Mouse (Mus musculus): ENCODE results near the gene Baz2b. TPM values are rescaled to one million over a fixed set of nuclear protein-coding genes. Genes with fewer than 3 reads are reported as not detected.
"Not testable (repeated sequence)": the region's sequence is repeated elsewhere in the genome, so short reads cannot be mapped to it uniquely, and the experiment has no call there.

Gene Baz2b
- total RNA-seq, 2 experiments from 2014 or later: 57.1 to 64.2 TPM

DNA sequence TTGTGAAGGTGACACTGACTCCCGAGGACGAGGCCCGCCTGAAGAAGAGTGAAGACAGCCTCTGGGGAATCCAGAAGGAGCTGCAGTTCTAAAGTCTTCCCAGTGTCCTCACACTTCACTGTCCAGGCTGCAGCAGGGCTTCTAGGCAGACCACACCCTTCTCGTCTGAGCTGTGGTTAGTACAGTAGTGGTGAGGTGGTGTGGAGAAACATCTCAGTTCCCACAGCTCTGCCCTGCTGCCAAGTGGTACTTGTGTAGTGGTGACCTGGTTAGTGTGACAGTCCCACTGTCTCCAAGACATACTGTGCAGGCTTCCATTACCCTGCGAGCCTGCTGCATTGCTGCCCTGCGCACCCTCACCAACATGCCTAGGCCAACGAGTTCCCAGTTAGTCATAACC lies 74.7 kb downstream of the Baz2b start:
- not testable (repeated sequence) for DNase-seq (ENCODE audit: low spot score in 2 of 2)

GRCm38 (mm10) chr2:60133072-60133471 lies 76.6 kb downstream of the Baz2b start:
- no peak for DNase-seq (ENCODE audit: low spot score in 2 of 2)

- no peak for DNase-seq (ENCODE audit: low spot score in 2 of 2)
Measured at GRCm38 (mm10) chr2:60132269-60133042, 77.2 kb downstream of the Baz2b start.

DNA sequence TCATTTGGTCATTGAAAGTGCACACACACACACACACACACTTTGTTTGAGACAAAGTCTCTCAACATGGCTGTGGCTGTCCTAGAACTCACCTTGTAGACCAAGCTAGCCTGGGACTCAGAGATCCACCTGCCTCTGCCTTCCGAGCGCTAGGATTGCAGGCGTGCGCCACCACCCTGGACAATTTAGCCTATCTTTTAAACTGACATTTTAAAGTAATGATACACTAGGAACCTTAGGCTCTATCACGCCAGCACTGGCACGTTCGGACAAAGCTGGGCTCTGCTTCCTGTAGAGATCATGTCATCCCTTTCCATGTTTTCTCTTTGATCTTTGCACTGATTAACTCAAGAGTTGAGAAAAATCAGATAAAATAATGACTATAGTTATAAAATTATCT lies 81.0 kb downstream of the Baz2b start:
- no peak for DNase-seq (ENCODE audit: low spot score in 2 of 2)

DNA sequence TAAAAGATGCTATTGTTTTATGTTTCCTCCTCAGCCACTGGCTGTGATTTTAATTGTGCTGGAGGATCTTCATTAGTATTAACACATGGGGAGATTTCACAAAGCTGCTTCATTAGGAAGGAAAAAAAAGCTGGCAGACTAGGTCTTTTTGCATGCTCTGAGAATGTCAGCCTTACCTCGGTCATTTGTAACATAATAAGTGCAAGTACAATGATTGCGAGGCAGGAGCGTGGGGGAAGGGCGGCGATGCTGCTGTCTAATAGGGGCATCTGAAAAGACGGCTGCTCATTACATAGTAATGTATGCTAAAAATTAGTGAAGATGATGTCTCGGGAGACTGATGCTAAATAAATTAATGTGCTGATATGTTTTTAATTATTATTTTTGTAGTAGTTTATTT lies 82.8 kb downstream of the Baz2b start:
- no peak for DNase-seq (ENCODE audit: low spot score in 2 of 2)

DNA sequence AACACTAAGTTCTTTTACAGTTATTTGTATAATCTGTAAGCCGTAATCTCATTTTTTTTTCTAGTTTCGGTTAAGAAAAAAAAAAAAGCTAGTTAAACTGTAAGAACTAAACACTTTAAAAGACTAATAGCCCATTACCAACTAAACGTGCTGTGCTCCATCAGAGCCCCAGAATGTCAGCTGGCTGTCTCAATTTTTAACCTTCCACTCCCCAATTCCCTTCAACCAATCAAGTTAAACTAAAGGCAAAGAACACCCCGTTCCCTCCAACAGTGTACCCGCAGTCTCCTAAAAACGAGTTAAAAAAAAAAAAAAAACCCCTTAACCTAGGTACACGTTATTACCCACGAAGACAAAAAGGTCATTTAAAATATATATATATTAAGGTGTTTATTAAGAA lies 83.3 kb downstream of the Baz2b start:
- DNase-seq (ENCODE audit: low spot score in 2 of 2): no peak

DNA sequence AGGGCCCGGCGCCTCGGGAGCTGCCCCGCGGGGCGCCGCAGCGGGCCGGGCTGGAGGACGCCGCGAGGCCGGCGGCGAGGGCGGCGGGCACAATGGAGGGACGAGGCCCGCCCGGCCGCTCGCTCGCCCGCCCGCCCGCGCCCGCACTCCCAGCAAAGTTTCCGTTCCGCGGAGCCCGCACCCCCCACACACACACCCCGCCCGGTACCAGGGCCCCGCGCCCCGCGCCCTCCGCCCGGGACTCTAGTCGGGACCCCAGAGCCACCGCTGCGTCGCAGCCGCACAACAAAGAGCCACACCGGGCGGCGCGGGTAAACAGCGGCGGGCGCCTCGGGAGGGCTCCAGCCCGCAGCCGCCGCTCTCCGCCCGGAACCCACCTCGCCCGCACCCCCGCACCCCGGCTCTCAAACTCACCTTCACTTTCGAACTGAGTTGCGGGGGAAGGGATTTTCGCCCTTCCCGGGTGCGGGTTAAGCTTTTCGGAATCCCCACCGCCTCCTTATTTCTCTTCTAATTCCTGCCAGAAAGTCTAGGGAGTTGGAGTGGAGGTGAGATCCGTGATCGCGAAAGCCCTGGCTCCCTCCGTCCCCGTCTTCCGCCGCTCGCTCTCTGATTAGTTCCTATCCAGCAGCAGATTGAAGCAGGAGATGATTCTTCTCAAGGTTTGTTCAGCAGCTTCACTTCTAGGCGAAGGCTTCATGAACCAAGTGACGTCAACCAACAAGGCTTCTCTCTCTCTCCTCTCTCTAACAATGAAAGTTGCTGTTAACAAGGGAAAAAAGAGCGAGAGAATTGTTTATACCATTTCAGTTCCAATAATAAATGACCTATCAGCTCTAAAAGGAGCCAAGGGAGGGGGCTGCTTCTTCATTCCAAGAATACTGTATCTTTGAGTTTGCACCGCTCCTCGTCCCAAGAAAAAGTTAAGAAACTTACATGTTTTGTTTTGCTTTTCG lies 84.3 kb downstream of the Baz2b start:
- DNase-seq (ENCODE audit: low spot score in 2 of 2): peak; percentile 51 to 64

DNA sequence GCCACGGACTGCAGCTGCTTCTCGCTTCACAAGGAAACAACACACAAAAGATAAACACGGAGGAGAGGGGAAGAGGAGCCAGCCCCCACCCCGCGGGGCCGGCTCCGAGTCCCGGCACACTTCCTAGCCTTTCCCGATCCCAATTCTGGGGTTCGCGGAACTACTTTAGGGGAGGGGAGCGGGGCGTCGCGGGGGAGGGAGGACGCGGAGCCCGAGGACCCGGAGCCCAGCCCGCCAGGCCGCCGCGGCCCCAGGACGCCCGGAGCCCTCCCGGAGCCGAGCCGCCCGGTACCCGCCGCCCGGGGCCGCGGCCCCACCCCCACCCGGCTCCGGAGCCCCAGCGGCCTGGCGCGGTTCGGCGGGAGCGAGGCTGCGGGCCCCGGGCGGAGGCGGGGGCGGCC lies 85.0 kb downstream of the Baz2b start:
- peak in 1 of 2 experiments; percentile 56 for DNase-seq (ENCODE audit: low spot score in 2 of 2)

DNA sequence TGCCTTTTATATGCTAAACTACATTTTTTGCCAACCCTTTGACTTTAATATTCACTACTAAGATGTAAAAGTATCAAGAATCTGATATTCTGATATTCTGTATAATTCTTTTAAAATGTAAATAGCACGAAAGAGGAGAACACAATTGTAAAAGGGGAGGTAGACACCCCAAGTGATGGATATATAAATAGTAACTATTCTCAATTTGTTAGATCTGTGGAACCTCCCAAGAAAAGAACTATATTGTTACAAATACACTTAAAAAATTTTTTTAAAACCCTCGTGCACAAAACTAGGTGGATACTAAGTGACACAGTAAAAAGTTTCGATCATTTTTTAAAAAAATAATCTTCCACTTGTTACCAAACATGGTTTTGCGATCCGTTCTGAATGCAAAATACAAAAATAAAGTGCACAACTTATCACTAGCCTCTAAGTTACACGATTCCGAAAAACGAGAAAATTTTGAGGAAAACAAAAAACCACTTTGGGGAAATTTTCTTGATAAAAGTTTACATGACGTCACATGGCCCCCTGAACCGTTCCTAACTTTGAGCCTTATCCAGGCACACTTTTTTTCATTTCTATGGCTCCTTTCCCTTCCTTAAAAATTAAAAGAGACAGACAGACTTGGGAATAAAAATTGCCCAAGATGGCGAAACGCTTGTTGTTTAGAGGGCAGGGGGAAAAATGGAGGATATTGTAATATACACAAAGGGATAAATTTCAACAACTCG lies 85.6 kb downstream of the Baz2b start:
- DNase-seq (ENCODE audit: low spot score in 2 of 2): no peak

DNA sequence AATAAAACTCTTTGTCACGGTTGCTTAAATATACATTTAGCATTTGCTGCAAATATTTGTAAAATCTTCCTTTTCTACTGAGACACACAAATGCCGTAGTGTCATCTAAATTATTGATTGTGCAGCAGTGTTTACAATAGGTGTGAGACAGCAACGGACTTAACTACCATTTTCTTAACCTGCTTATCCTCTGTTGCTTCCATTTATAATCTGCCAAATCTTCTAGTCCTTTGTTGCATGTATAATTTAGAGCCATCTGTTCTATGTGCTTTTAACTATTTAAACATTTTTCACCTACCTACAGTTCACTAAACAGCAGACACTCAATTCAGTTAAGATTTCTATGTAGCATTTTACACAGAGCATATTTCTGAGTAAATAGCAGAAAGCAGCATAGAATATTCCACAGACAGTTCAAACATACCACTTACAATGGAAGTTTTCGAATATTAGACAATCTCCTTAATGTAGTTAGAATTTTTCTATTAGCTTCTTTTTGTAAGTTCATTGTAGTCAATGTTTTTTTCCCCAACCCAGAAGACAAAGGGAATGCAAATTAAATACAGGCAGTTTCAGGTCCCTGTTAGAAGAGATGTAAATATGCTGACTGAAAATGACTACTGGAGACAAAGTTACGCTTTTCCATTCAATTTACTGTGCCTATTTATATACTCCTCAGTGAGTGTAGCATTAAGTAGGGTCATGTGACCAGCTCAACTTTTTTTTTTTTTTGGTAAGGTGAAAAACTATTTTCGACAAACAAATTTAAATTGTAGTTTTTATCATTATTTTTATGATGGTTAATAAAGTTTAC lies 86.4 kb downstream of the Baz2b start:
- DNase-seq (ENCODE audit: low spot score in 2 of 2): no peak

DNA sequence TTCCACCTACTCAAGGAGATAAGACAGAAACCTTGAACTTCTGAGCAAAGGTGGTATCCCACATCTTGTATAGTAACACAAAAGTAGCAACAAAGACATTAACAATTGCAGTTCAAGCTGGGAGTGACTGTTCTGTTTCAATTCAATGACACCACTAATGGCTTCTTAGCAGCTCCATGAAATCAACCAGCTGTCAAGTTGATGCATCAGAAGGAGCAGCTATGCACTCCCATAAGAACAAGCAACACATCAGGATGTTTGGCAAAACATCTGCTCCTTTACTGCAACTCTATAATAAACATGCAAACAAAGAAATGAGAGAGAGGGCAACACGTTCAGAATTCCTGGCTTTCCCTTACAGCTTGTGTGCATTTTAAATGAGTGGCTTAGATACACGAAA lies 87.5 kb downstream of the Baz2b start:
- no peak for DNase-seq (ENCODE audit: low spot score in 2 of 2)

- DNase-seq (ENCODE audit: low spot score in 2 of 2): no peak
Measured at GRCm38 (mm10) chr2:60120681-60121080, 89.0 kb downstream of the Baz2b start.

DNA sequence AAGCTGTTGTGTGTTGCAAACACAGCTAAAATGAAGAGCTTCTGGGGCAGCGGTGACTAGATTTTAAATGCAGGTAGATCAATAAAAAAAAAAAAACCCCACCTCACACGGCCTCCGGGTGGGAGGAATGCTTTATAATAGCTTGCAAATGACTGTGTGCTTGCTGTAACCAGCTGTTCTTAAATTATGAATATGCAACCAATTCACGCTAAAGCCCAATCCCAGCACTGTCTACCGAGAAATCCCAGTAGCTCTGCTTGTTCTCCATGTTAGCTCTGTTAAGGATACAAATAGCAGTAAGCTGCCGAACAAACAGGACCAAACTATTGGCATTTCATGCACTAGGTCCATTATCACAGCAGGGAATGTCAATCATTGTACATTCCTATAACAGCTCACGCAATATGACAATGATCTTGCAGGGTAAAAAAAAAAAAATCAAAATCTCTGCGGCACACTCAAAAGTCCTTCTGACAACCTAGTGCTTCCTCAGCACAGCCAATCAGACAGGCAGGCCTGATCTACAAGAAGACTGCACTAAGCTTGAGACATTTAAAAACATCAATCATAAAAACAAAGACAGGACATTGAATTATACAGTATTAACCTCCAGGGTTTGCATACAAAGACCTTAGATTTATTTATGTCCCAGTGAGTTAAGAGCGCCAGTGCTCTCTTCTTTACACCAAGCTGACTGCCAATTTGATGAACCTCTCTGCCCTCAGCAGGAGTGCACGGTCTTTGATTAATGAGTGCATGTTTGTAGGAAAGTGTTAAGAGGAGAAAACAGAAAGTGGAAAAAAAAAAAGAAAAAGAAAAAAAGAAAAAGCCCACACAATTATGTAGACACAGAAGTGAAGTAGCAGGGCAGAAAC lies 90.7 kb downstream of the Baz2b start:
- DNase-seq (ENCODE audit: low spot score in 2 of 2): no peak

DNA sequence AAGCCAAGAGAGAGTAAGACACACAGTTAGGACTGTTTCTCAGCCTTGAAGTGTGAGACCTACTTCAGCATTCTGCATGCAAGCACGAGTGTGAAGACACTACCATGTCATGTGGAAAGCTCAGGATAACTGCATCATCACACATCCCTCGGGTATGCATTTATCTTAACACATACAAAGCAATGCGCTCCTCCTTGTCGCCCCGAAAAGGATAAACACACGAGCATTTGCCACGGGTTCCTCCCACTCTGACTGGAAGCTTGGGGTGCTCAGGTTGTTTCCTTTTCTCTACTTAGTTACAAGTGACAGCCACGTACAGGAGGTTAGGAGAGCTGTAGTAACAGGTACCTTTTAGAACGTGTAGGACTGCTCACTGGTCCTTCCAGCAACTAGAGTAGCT lies 91.8 kb downstream of the Baz2b start:
- no peak for DNase-seq (ENCODE audit: low spot score in 2 of 2)

GRCm38 (mm10) chr2:60115891-60116554 lies 93.6 kb downstream of the Baz2b start:
- no peak for DNase-seq (ENCODE audit: low spot score in 2 of 2)

DNA sequence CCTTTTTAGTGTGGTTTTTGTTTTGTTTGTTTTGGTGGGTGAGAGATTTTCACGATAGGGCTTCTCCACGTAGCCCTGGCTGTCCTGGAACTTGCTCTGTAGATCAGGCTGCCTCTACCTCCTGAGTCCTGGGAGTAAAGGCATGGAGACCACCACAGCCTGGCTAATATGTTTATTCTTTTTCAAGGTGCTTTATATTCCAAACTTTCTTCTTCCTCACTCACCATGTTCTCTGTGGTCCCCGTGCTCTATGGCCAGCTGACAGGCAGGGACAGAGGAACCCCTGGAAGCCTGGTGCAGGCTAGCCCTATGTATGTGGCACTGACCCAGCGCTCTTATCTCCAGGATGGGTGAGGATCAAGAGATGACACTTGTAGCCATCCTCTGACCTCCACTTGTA lies 94.7 kb downstream of the Baz2b start:
- DNase-seq (ENCODE audit: low spot score in 2 of 2): no peak

DNA sequence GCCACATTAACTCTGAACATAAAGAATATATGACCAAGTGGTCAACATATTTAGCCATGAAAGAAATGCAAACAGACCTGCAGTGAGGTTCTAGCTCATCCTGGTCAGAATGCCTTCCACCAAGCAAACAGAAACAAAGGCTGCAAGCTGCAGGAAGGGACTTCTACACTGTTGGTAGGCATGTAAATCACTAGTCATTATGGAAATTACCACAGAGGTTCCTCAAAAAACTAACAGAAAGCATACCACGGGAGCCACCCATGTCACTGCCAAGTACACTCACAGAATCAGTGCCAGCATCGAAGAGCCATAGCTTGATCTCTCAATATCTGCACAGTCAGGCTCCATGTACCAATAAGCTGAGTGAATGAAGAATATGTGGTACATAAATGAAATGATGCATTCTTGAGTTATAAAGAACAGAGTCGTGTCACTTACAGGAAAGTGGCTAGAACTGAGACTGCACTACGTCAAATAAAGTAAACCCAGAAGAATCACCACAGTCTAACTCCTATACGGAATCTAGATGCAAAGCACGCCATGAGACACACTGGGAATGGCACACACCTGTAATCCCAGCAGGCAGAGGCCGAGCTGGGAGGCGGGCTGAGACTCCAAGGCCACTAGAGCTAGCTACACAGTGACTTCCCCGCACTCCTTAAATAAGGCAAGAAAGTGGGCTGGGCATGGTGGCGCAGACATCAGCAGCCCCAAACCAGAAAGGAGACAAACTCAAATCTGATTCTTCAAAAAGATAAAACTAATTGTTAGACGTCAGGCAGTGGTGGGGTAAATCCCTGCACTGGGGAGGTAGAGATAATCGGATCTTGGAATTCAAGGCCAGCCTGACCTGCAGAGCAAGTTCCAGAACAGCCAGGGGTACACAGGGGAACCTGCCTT lies 95.7 kb downstream of the Baz2b start:
- DNase-seq (ENCODE audit: low spot score in 2 of 2): no peak

GRCm38 (mm10) chr2:60112116-60112515 lies 97.5 kb downstream of the Baz2b start:
- DNase-seq (ENCODE audit: low spot score in 2 of 2): peak in 1 of 2 experiments; percentile 23
